9 mouse cellular contexts compared by ENCODE assay signal in genomic region chr8:49035519-49035918, GRCm38 (mm10).
DNase-seq lines count a peak whose midpoint lies in the region; ATAC-seq lines count a peak whose summit lies in the region.
"Had no signal": no experiment of that assay in that cellular context is flagged by ENCODE, and none has a peak within 500 bp of the region (broad histone marks: within the 10 kb centered on the region; RNA-seq: fewer than 3 reads in every experiment).

No protein-coding gene starts in this region.

- H3K36me3 ChIP-seq in hindbrain, embryonic 11.5 days (ENCODE audit: control insufficient read depth, insufficient read depth, low read length), result no peaks in the 10 kb centered on the region
- no peaks in the 10 kb centered on the region for H3K36me3 ChIP-seq in hindbrain, embryonic 13.5 days
- no peaks in the 10 kb centered on the region for H3K36me3 ChIP-seq in forebrain, embryonic 14.5 days (ENCODE audit: control insufficient read depth, insufficient read depth, low read length)
- no peaks in the 10 kb centered on the region for H3K36me3 ChIP-seq in neural tube, embryonic 13.5 days

- 38% methylated on average over 8 of the region's 8 CpGs for WGBS in hindbrain, embryonic 11.5 days
- WGBS in hindbrain, embryonic 13.5 days, result 29% methylated on average over 8 of the region's 8 CpGs
- 29% methylated on average over 8 of the region's 8 CpGs for WGBS in forebrain, embryonic 14.5 days
- WGBS in neural tube, embryonic 13.5 days, result 17% methylated on average over 8 of the region's 8 CpGs

- H3K27me3 ChIP-seq in hindbrain, embryonic 11.5 days (ENCODE audit: control insufficient read depth, insufficient read depth, low read length), result no peaks in the 10 kb centered on the region
- no peaks in the 10 kb centered on the region for H3K27me3 ChIP-seq in hindbrain, embryonic 13.5 days
- no peaks in the 10 kb centered on the region for H3K27me3 ChIP-seq in forebrain, embryonic 14.5 days (replicated peaks; ENCODE audit: control insufficient read depth, insufficient read depth, low read length)
- no peaks in the 10 kb centered on the region for H3K27me3 ChIP-seq in neural tube, embryonic 13.5 days

- H3K9me3 ChIP-seq in hindbrain, embryonic 11.5 days (ENCODE audit: control insufficient read depth, low read length), result no peaks in the 10 kb centered on the region
- H3K9me3 ChIP-seq in hindbrain, embryonic 13.5 days, result no peaks in the 10 kb centered on the region
- H3K9me3 ChIP-seq in forebrain, embryonic 14.5 days (replicated peaks; ENCODE audit: control insufficient read depth, low read length), result no peaks in the 10 kb centered on the region
- H3K9me3 ChIP-seq in neural tube, embryonic 13.5 days, result peaks cover 7% of the 10 kb centered on the region; the same call in 1 of the 2 replicates

- H3K27ac ChIP-seq in hindbrain, embryonic 11.5 days (ENCODE audit: low read depth, low read length), result no peak overlapping the region
- H3K27ac ChIP-seq in hindbrain, embryonic 13.5 days, result no peak overlapping the region
- no peak overlapping the region for H3K27ac ChIP-seq in forebrain, embryonic 14.5 days (ENCODE audit: low read depth, low read length)
- H3K27ac ChIP-seq in neural tube, embryonic 13.5 days (replicated peaks), result no peak overlapping the region

- no peak for ATAC-seq in hindbrain, embryonic 11.5 days (ENCODE audit: low FRiP score)
- no peak for ATAC-seq in hindbrain, embryonic 13.5 days (ENCODE audit: low FRiP score)
- no peak for ATAC-seq in forebrain, embryonic 14.5 days
- ATAC-seq in neural tube, embryonic 13.5 days (ENCODE audit: low read depth), result peak; percentile 63; the same call in 1 of the 2 replicates
- ATAC-seq in erythroid progenitor cell, adult 5-6 weeks (replicated peaks; ENCODE audit: low FRiP score, poor library complexity, severe bottlenecking), result no peak

- H3K4me2 ChIP-seq in hindbrain, embryonic 11.5 days (replicated peaks; ENCODE audit: low read depth, low read length), result no peak overlapping the region
- H3K4me2 ChIP-seq in hindbrain, embryonic 13.5 days, result no peak overlapping the region
- no peak overlapping the region for H3K4me2 ChIP-seq in forebrain, embryonic 14.5 days (ENCODE audit: low read length)
- no peak overlapping the region for H3K4me2 ChIP-seq in neural tube, embryonic 13.5 days

- no peak overlapping the region for H3K9ac ChIP-seq in hindbrain, embryonic 11.5 days (ENCODE audit: low read depth, low read length)
- H3K9ac ChIP-seq in hindbrain, embryonic 13.5 days, result no peak overlapping the region
- H3K9ac ChIP-seq in forebrain, embryonic 14.5 days (ENCODE audit: low read length), result no peak overlapping the region
- H3K9ac ChIP-seq in neural tube, embryonic 13.5 days, result no peak overlapping the region

- DNase-seq in hindbrain, embryonic 11.5 days (ENCODE audit: low spot score), result peak; percentile 72
- DNase-seq in ZHBTc4 (ENCODE audit: low read depth, low spot score), result peak; percentile 76
- DNase-seq in forebrain, embryonic 14.5 days (ENCODE audit: low spot score), result peak; percentile 70
- DNase-seq in layer of hippocampus, adult 8-10 months (ENCODE audit: low spot score in 2 of 2), result peak; percentile 7 to 25
- DNase-seq in urinary bladder, adult 18-20 months (ENCODE audit: low spot score in 2 of 2), result no peak

- no peaks in the 10 kb centered on the region for H3K4me1 ChIP-seq in hindbrain, embryonic 11.5 days (replicated peaks; ENCODE audit: control insufficient read depth, insufficient read depth, low read length)
- no peaks in the 10 kb centered on the region for H3K4me1 ChIP-seq in hindbrain, embryonic 13.5 days (replicated peaks)
- H3K4me1 ChIP-seq in forebrain, embryonic 14.5 days (ENCODE audit: control insufficient read depth, insufficient read depth, low read length), result no peaks in the 10 kb centered on the region
- 0 out of 2 replicates have a peak, but pooled peaks cover 5% of the 10 kb centered on the region for H3K4me1 ChIP-seq in neural tube, embryonic 13.5 days (replicated peaks)

- H3K4me3 ChIP-seq in hindbrain, embryonic 11.5 days (ENCODE audit: low read depth, low read length), result no peak overlapping the region
- no peak overlapping the region for H3K4me3 ChIP-seq in hindbrain, embryonic 13.5 days
- no peak overlapping the region for H3K4me3 ChIP-seq in forebrain, embryonic 14.5 days (ENCODE audit: low read depth, low read length)
- H3K4me3 ChIP-seq in neural tube, embryonic 13.5 days, result no peak overlapping the region
- H3K4me3 ChIP-seq: myocyte had no signal

Comparison
In these comparisons a context has a peak if more than half of its experiments do, and no peak if none do; other contexts are left out.
1. DNase-seq: peak in hindbrain, embryonic 11.5 days (single experiment), ZHBTc4 (single experiment), forebrain, embryonic 14.5 days (single experiment) and layer of hippocampus, adult 8-10 months (2 of 2); none in urinary bladder, adult 18-20 months (0 of 2).